Mouse (Mus musculus): Measurements from ENCODE around the gene Zcchc24. TPM values are rescaled to one million over a fixed set of nuclear protein-coding genes. Genes with fewer than 3 reads are reported as not detected.

Gene Zcchc24
- total RNA-seq, 1 experiment from 2014 or later, result 4.2 TPM

DNA sequence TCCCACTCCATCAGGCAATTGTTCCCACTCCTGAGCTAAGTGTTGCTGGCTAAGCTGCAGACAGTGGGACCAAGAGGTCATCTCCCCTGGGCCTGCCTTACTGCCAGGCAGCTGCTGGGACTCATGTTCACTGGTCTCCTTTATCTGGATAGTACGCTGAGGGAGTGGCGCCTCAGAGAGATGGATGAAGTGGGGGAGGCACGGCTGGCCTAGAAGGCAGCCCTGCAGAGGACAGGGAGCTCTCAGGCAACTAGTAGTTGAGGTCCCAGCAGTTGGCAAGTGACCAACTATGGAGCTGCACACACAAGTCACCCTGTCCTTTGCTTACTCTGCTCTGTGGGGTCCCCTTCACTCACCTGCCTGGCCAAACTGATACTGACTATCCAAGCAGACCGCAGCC is 58.8 kb downstream of the Zcchc24 start:
- no peak for ATAC-seq (replicated peaks in 1 of 2; ENCODE audit: insufficient read depth in 1 of 2, low FRiP score in 2 of 2, low TSS enrichment in 1 of 2, low read depth in 1 of 2, poor library complexity in 2 of 2, severe bottlenecking in 2 of 2)

DNA sequence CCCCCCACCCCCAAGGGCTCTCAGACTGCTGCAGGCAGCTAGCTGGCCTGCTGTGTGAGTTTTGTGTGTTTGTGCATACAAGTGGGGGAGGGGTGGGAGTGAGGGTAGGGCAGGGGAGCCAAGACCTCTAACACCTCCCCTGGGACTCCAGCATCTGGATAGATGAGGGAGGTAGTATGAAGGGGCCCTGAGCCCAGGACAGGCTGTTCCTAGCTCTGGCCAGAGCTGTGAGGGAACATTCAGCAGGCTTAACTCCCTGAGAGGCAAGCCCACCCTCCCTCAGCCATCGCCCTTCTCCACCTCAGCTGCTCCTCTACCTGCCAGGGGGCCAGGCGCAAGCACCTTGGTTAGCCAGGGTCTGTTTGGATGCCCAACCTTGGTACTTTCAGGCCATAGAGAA is 59.9 kb downstream of the Zcchc24 start:
- no peak for ATAC-seq (replicated peaks in 1 of 2; ENCODE audit: insufficient read depth in 1 of 2, low FRiP score in 2 of 2, low TSS enrichment in 1 of 2, low read depth in 1 of 2, poor library complexity in 2 of 2, severe bottlenecking in 2 of 2)

DNA sequence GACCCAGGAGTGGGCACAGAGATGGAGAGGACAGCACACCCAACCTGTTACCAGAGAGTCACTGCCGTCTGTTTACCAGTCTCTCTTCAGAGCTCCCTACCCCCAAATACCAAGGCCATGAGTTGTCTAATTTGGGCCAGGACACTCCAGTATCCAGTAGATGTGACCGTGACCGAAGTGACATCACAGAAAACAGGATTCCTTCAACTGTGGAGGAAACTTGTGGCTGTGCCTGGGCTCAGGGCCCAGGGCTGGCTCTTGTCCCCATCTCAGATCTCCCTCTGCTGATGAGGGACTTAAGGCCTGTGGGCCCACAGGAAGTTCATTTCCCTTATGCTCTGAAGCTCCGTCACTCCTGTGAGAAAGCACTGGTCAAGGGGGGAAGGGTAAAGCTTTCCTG is 60.4 kb downstream of the Zcchc24 start:
- ATAC-seq (replicated peaks in 1 of 2; ENCODE audit: insufficient read depth in 1 of 2, low FRiP score in 2 of 2, low TSS enrichment in 1 of 2, low read depth in 1 of 2, poor library complexity in 2 of 2, severe bottlenecking in 2 of 2), result peak; percentile 12 to 18; a peak in 3 of 4 replicates

DNA sequence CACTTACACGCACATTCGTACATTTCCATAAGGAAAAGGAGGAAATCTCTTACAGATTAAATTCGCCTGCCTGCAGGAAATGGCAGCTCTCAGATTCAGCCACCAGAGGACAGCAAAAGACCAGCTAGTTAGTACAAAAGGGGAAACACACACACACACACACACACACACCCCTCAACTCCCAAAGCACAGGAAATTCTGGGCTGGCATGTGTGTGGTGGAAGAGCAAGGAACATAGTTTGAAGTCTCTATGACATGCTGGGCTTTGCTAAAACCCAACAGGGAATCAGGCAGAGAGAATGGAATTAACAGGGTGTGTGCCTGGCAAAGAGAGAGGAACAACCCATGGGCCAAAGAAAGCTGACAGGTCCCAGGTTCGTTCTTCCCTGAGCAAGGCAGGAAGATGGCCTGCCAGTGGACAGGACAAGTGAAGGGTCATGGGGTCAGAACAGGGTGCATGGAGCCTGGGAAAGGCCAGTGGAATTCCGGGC is 61.1 kb downstream of the Zcchc24 start:
- peak; percentile 66 to 75; a peak in 3 of 4 replicates for ATAC-seq (replicated peaks in 1 of 2; ENCODE audit: insufficient read depth in 1 of 2, low FRiP score in 2 of 2, low TSS enrichment in 1 of 2, low read depth in 1 of 2, poor library complexity in 2 of 2, severe bottlenecking in 2 of 2)

DNA sequence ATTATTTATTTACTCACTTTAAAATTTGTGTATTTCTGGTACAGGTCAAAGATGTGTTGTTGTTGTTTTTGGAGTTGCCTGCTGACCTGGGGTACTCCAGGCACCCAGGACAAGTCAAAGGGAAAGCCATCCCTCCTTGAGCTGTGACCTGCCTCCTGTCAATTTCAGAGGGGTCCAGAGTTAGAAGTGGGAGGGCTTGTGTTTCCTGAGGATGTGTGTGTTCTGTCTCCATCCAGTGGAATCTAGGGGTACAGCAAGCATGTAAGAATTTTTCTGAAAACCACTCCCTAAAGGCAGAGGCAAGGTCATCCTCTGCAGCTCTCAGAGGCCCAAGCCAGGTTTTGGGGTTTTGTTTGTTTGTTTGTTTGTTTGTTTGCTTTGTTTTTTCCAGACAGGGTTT is 66.9 kb downstream of the Zcchc24 start:
- peak; percentile 63 to 67 for ATAC-seq (replicated peaks in 1 of 2; ENCODE audit: insufficient read depth in 1 of 2, low FRiP score in 2 of 2, low TSS enrichment in 1 of 2, low read depth in 1 of 2, poor library complexity in 2 of 2, severe bottlenecking in 2 of 2)

DNA sequence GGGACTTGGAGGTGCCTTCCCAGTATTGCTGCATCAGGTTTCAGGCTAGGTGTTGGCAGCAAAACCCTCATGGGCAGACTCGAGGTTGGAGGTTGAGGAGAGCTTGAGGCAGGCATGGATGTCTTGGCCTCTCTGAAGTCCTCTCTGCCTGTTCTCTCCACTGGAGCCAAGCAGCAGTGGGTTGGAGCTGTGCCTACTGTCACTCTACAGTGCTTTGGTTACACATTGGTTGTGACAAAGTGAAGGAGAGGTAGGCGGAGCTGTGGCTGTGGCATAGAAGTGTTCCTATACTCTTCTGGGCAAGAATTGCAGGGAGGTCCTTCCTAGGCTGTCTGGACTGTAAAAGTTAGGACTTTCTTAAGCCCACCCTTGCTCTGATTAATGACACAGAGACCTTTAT is 72.5 kb downstream of the Zcchc24 start:
- ATAC-seq (replicated peaks in 1 of 2; ENCODE audit: insufficient read depth in 1 of 2, low FRiP score in 2 of 2, low TSS enrichment in 1 of 2, low read depth in 1 of 2, poor library complexity in 2 of 2, severe bottlenecking in 2 of 2), result no peak

DNA sequence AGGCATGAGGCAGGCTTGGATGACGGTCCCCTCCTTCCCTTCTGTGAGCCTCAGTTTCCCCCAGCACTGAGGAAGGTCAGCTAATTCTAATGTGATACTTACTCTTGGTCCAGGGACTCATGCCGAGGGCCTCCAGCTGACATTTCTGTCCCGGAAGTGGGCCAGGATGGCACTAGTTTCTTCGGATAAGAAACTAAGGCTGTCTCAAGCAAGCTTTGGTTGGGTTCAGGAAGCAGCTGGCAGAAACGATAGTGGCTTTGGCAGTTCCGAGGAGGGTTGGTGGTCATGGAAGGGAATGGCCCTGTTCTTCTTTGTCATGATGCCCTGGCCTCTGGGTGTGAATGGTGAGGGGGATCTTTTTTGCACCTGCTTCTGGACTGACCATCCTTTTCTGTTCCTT is 73.8 kb downstream of the Zcchc24 start:
- peak; percentile 77 to 78 for ATAC-seq (replicated peaks in 1 of 2; ENCODE audit: insufficient read depth in 1 of 2, low FRiP score in 2 of 2, low TSS enrichment in 1 of 2, low read depth in 1 of 2, poor library complexity in 2 of 2, severe bottlenecking in 2 of 2)

DNA sequence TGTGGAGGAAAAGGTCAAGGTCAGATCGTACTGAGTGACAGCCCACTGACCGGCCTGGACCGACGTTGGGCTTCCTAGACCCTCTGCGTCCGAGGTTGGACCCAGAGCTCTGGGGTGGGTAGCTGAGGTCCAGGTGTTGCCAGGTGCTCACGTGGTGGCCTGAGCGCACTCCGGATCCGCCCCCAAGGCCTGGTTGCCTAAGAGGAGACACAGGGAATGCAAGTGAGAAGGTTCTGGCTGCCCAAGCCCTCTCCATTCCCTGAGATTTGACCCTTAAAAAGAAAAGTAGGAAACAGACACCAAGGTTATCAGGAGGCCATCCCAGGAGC is 74.3 kb downstream of the Zcchc24 start:
- no peak for ATAC-seq (replicated peaks in 1 of 2; ENCODE audit: insufficient read depth in 1 of 2, low FRiP score in 2 of 2, low TSS enrichment in 1 of 2, low read depth in 1 of 2, poor library complexity in 2 of 2, severe bottlenecking in 2 of 2)

DNA sequence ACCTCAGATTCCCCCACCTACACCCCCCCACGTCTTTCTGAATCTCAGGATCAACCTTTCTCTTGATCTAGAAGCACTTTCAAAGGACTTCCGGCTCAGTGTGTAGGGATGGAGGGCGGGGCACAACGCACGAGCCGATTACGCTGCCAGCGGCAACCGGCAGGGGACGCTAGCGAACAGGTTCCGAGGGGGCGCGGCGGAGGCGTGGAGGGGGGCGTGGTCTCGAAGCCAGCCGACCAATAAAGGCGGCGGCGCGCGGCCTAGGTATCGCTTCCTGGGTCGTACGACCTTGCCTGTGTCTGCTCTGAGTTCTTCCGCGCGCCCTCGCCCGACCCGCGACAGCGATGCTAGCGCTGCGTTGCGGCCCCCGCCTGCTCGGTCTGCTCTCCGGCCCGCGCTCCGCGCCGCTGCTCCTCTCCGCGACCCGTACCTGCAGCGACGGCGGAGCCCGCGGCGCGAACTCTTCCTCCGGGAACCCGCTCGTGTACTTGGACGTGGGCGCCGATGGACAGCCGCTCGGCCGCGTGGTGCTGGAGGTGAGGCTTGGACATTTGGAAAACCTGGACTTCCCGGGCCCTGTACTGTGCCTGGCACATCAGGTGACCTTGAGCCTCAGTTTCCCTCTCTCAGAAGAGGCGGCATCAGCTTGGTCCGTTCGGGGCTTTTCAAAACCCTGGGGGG is 74.8 kb downstream of the Zcchc24 start, which contains the start of gene Ppif:
Ppif (plus strand) TSS at position 267 of the 681 bp plus-strand sequence.
- ATAC-seq (replicated peaks in 1 of 2; ENCODE audit: insufficient read depth in 1 of 2, low FRiP score in 2 of 2, low TSS enrichment in 1 of 2, low read depth in 1 of 2, poor library complexity in 2 of 2, severe bottlenecking in 2 of 2), result peak; percentile 79 to 81

DNA sequence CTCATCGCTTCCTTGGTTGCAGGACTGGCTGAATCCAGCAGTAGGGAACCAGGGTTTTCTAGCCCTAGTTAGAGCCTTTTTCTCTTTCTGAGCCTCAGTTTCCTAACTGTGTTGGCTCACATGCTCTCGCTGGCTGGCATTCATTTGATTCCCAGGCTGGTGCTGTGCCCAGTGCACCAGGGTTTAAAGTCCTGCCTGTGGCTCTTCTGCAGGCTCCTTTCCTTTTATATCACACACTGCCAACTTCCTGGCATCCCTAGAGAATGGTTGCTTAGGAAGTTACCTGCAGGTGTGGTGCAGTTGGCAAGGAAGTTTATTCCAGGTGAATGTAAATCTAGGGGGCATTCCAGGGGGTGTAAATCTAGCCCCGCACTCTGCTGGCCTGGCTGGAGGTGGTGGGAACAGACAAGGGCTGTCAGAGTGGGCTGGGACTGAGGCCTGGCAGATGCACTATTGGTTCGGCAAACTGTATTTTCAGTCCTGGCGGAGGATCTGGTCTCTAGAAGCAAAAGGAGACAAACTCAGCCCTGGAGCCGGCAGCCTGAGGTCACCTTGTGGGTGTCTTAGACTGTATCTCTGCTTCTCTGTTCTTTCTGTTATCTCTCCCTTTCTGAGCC is 75.5 kb downstream of the Zcchc24 start:
- ATAC-seq (replicated peaks in 1 of 2; ENCODE audit: insufficient read depth in 1 of 2, low FRiP score in 2 of 2, low TSS enrichment in 1 of 2, low read depth in 1 of 2, poor library complexity in 2 of 2, severe bottlenecking in 2 of 2), result no peak

DNA sequence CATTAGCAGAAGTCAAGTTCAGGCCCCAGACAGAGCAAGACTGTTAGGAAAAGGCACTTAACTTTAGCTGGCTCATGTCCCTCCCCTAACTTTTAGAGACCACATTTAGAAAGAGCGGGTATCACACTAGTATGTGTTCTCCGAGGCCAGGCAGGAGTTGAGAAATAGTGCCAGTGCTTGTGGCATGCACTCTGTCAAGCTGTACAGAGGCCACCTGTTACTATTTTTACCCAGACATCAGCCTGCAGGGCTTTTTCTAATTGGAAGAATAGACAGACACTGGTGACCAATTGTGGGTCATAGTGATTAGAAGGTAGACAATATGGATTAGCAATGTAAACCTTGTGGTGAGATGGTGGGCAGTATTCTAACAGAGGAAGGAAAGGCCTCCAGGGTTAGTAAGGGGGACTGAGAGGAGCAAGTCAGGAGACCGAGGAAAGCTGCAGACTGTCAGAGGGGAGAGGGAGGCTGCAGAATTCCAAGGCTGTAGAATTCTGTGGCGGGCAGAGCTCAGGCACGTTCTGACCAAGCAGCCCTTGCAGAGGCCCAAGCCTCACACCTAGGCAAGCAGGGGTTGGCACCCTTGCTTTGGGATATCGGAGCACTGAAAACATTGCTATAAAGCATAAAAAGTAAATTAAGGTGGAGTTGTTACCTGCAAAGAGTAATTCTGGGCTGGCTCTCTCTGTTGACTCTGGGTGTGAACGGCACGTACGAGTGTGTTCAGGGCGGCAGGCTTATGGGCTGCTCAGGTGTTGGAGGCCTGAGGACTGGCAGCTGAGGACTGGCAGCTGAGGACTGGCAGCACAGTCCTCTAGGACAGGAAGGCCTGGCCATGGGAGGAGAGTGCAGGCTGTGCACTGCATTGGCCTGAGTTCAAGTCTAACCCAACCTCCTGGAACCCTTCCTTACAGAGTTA is 81.6 kb downstream of the Zcchc24 start:
- ATAC-seq (replicated peaks in 1 of 2; ENCODE audit: insufficient read depth in 1 of 2, low FRiP score in 2 of 2, low TSS enrichment in 1 of 2, low read depth in 1 of 2, poor library complexity in 2 of 2, severe bottlenecking in 2 of 2), result no peak

DNA sequence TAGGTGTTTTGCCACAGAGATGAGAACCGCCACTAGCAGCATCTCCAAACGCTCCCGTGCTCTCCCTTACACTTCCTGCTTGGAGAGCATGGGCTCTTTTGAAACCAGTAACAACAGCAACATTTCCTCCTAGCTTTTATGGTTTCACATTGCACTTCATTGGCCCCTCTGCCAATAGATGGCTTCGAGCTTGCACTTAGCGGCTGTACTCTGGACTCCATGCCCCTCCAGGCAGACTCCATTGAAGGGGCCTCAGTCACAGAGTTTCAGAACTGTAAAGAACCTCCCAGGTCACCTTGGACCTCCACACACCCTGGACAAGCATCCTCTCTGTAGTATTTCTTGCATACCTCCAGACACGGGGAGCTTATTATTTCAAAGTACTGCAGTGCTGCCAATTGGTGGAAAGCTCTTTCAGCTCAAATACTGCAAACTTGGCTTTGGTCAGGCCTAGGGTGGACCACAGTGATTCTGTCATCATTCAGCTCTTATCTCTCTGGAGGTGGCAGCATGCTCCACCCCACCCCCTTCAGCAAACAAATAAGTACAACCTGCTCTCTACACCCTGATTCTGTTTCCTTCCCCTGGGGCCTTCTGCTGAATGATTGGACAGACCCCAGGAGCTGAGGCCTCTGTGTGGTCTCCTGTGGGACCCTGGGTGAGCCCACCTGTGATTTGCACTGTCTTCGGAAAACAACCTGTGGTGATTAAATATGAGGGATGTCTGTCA is 82.5 kb downstream of the Zcchc24 start:
- no peak for ATAC-seq (replicated peaks in 1 of 2; ENCODE audit: insufficient read depth in 1 of 2, low FRiP score in 2 of 2, low TSS enrichment in 1 of 2, low read depth in 1 of 2, poor library complexity in 2 of 2, severe bottlenecking in 2 of 2)

DNA sequence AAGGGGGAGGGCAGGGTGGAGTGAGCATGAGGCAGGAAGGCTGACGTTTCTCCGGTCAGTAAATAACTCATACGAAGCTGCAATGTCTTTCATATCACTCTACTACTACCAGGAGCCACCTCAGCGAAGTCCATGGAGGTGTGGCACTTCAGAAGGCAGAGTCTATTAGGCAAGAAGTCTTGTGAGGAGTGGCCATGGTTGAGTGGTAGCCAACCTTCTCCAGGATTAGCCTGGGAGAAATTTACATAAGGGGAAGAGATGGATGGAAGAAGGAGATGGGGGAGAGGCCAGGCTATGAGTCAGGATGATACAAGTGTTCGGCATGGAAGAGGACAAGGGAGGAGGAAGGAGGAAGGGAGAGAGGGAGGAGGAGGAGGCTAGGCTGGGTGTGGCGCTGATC is 86.8 kb downstream of the Zcchc24 start:
- ATAC-seq (replicated peaks in 1 of 2; ENCODE audit: insufficient read depth in 1 of 2, low FRiP score in 2 of 2, low TSS enrichment in 1 of 2, low read depth in 1 of 2, poor library complexity in 2 of 2, severe bottlenecking in 2 of 2), result no peak

DNA sequence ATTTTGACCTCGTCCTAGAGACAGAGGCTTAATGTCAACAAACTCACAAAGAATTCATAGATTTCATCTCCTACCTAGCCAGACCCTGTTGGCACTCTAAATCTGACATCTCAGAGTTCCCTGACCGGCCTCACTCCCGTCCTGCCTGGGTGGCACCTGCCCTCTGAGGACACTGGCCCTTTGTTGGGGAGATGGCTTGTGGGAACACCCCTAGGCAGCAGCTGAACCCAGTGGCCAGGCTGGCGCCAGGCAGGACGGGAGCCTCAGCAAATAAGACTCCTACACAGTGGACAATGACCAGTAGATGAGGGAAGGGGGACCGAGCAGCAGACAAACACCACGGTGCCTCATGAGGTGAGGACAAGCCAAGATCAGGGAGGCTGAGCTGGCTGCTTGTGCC is 89.2 kb downstream of the Zcchc24 start:
- ATAC-seq (replicated peaks in 1 of 2; ENCODE audit: insufficient read depth in 1 of 2, low FRiP score in 2 of 2, low TSS enrichment in 1 of 2, low read depth in 1 of 2, poor library complexity in 2 of 2, severe bottlenecking in 2 of 2), result no peak

DNA sequence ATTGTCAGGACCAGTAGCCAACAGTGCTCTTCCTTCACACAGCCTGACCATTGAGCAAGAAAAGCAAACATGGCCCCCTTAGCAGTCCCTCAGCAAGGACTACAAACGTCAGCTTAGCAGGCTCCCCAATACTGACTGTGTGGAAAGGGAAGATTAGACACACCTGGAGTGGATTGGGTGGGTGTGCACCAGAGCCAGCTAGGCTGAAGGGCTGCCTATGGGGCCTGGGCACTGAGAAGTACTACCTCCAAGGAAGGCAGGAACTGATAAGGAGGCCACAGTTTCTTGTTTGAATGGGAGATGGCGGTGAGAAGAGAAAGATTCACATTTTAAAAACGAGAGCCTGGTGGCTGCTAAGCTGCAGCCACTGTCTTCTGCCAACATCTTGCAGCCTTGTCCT is 101.3 kb downstream of the Zcchc24 start:
- no peak for ATAC-seq (replicated peaks in 1 of 2; ENCODE audit: insufficient read depth in 1 of 2, low FRiP score in 2 of 2, low TSS enrichment in 1 of 2, low read depth in 1 of 2, poor library complexity in 2 of 2, severe bottlenecking in 2 of 2)

DNA sequence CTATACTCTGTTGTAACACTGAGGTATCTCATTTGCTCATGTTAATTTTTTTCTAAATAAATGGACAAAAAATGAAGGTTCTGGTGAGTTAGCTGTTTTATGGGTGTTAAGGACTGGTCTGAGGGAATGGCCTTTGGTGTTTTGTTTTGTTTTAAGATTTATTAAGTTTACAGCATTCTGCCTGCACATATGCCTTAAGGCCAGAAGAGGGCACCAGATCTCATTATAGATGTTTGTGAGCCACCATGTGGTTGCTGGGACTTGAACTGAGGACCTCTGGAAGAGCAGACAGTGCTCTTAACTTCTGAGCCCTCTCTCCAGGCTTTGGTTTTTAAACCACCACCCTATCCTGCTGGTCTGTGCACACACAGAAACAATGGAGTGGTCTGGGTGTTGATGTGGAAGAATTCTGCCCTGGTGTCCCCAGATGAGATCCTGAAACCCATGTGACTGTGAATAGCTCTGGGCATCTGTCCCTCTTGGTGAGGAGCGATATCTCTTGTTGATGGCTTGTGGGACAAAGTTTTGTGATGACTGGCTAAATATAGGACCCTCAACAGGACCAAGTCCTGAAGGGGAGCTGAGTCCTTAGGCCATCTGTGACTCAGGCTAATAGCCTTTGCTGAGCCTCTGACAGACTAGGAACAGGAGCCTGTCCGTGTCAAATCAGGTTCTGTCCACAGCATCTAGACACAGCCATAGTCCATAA is 102.0 kb downstream of the Zcchc24 start:
- no peak for ATAC-seq (replicated peaks in 1 of 2; ENCODE audit: insufficient read depth in 1 of 2, low FRiP score in 2 of 2, low TSS enrichment in 1 of 2, low read depth in 1 of 2, poor library complexity in 2 of 2, severe bottlenecking in 2 of 2)
